ENCODE assay signal across 18 mouse cellular contexts in the genomic region with DNA sequence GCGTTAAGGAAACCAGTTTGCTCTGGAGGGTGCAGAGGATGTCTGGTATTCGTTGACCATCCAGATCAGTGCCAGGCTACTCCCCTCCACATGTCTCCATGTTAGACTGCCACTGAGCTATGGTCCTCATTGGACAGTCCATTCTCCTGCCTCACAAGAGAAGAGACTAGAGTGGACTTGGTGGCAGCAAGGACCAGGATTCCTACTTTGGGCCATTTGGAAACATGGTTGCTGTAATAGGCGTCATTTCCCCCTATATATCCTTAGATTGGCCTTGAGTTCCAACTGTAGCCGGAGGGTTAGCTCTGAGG.
DNase-seq lines count a peak whose midpoint lies in the region; ATAC-seq and TF ChIP-seq lines count a peak whose summit lies in the region.
"Had no signal": no experiment of that assay in that cellular context is flagged by ENCODE, and none has a peak within 500 bp of the region (broad histone marks: within the 10 kb centered on the region; RNA-seq: fewer than 3 reads in every experiment).

No protein-coding gene starts in this region.

- H3K4me2 ChIP-seq in heart, embryonic 15.5 days = no peak overlapping the region
- no peak overlapping the region for H3K4me2 ChIP-seq in embryonic facial prominence, embryonic 14.5 days (ENCODE audit: low read depth, low read length)
- H3K4me2 ChIP-seq in limb, embryonic 14.5 days (replicated peaks; ENCODE audit: low read depth, low read length, severe bottlenecking) = 0 out of 2 replicates have a peak overlapping the region, but pooled peaks have one; percentile 1
- H3K4me2 ChIP-seq: forebrain, embryonic 13.5 days; hindbrain, embryonic 15.5 days; midbrain, embryonic 15.5 days had no signal

- no peaks in the 10 kb centered on the region for H3K27me3 ChIP-seq in heart, embryonic 15.5 days
- H3K27me3 ChIP-seq in embryonic facial prominence, embryonic 10.5 days (replicated peaks; ENCODE audit: low read depth, poor library complexity, severe bottlenecking) = peaks cover 58% of the 10 kb centered on the region
- no peaks in the 10 kb centered on the region for H3K27me3 ChIP-seq in embryonic facial prominence, embryonic 14.5 days (replicated peaks; ENCODE audit: control insufficient read depth, insufficient read depth, low read length)
- no peaks in the 10 kb centered on the region for H3K27me3 ChIP-seq in limb, embryonic 14.5 days (ENCODE audit: control insufficient read depth, insufficient read depth, low read length)
- H3K27me3 ChIP-seq: Patski had no signal

- H3K36me3 ChIP-seq in heart, embryonic 15.5 days = no peaks in the 10 kb centered on the region
- H3K36me3 ChIP-seq in embryonic facial prominence, embryonic 10.5 days (replicated peaks) = no peaks in the 10 kb centered on the region
- no peaks in the 10 kb centered on the region for H3K36me3 ChIP-seq in embryonic facial prominence, embryonic 14.5 days (ENCODE audit: control insufficient read depth, insufficient read depth, low read length)
- H3K36me3 ChIP-seq in limb, embryonic 14.5 days (ENCODE audit: control insufficient read depth, insufficient read depth, low read length) = no peaks in the 10 kb centered on the region
- H3K36me3 ChIP-seq: hindbrain, embryonic 15.5 days; midbrain, embryonic 15.5 days had no signal

- H3K4me3 ChIP-seq in heart, embryonic 15.5 days = no peak overlapping the region
- H3K4me3 ChIP-seq in embryonic facial prominence, embryonic 10.5 days = no peak overlapping the region
- H3K4me3 ChIP-seq in embryonic facial prominence, embryonic 14.5 days (ENCODE audit: low read depth, low read length) = no peak overlapping the region
- H3K4me3 ChIP-seq in limb, embryonic 14.5 days (replicated peaks; ENCODE audit: low read length) = no peak overlapping the region
- H3K4me3 ChIP-seq: forebrain, embryonic 13.5 days; hindbrain, embryonic 15.5 days; left cerebral cortex, adult 2 months; midbrain, embryonic 15.5 days had no signal

- ATAC-seq in heart, embryonic 15.5 days (replicated peaks; ENCODE audit: insufficient number of reproducible peaks, insufficient read depth, low FRiP score, low read depth) = no peak
- no peak for ATAC-seq in embryonic facial prominence, embryonic 14.5 days (ENCODE audit: low read depth)
- ATAC-seq in limb, embryonic 14.5 days (ENCODE audit: low FRiP score, low read depth) = no peak
- no peak for ATAC-seq in erythroid progenitor cell, adult 5-6 weeks (replicated peaks; ENCODE audit: low FRiP score, poor library complexity, severe bottlenecking)
- ATAC-seq: forebrain, embryonic 13.5 days; intestine, embryonic 16.5 days; midbrain, embryonic 15.5 days; Patski had no signal

- no peak for TF ChIP-seq POLR2A in limb, embryonic 14.5 days (IDR thresholded peaks at IDR 0.05; ENCODE audit: borderline replicate concordance, extremely low read depth, insufficient read depth, insufficient read length)

- peaks cover 83% of the 10 kb centered on the region for H3K4me1 ChIP-seq in heart, embryonic 15.5 days (replicated peaks)
- peaks cover 80% of the 10 kb centered on the region for H3K4me1 ChIP-seq in embryonic facial prominence, embryonic 10.5 days
- peaks cover 80% of the 10 kb centered on the region for H3K4me1 ChIP-seq in embryonic facial prominence, embryonic 14.5 days (ENCODE audit: control insufficient read depth, insufficient read depth, low read length)
- peaks cover 80% of the 10 kb centered on the region for H3K4me1 ChIP-seq in limb, embryonic 14.5 days (ENCODE audit: control insufficient read depth, insufficient read depth, low read length)

- WGBS in heart, embryonic 15.5 days = 71% methylated on average over 4 of the region's 4 CpGs
- WGBS in embryonic facial prominence, embryonic 10.5 days = 80% methylated on average over 4 of the region's 4 CpGs
- WGBS in embryonic facial prominence, embryonic 14.5 days = 61% methylated on average over 4 of the region's 4 CpGs
- 26% methylated on average over 4 of the region's 4 CpGs for WGBS in limb, embryonic 14.5 days

- intact Hi-C loops in left cerebral cortex, postnatal 4 days (cut with DNase I) = no loop called here

- no peaks in the 10 kb centered on the region for H3K9me3 ChIP-seq in heart, embryonic 15.5 days (replicated peaks)
- H3K9me3 ChIP-seq in embryonic facial prominence, embryonic 10.5 days = no peaks in the 10 kb centered on the region
- no peaks in the 10 kb centered on the region for H3K9me3 ChIP-seq in embryonic facial prominence, embryonic 14.5 days (ENCODE audit: control insufficient read depth, low read length)
- H3K9me3 ChIP-seq in limb, embryonic 14.5 days (ENCODE audit: control insufficient read depth, low read length) = no peaks in the 10 kb centered on the region
- H3K9me3 ChIP-seq: forebrain, embryonic 13.5 days; hindbrain, embryonic 15.5 days; midbrain, embryonic 15.5 days had no signal

- no peak overlapping the region for H3K9ac ChIP-seq in heart, embryonic 15.5 days
- no peak overlapping the region for H3K9ac ChIP-seq in embryonic facial prominence, embryonic 14.5 days (ENCODE audit: low read depth, low read length)
- no peak overlapping the region for H3K9ac ChIP-seq in limb, embryonic 14.5 days (ENCODE audit: low read depth, low read length, severe bottlenecking)
- H3K9ac ChIP-seq: forebrain, embryonic 13.5 days; hindbrain, embryonic 15.5 days; midbrain, embryonic 15.5 days had no signal

- DNase-seq in heart, adult 9 months (ENCODE audit: low spot score in 2 of 2) = no peak
- DNase-seq in embryonic facial prominence, embryonic 10.5 days (ENCODE audit: low spot score) = peak; percentile 9
- no peak for DNase-seq in embryonic facial prominence, embryonic 14.5 days (ENCODE audit: low spot score)
- no peak for DNase-seq in limb, embryonic 14.5 days (ENCODE audit: low spot score)
- no peak for DNase-seq in left cerebral cortex, postnatal 4 days
- DNase-seq: layer of hippocampus, adult 9-11 months; liver; right cerebral cortex, postnatal 14 days; spleen, adult 18-20 months; thymus, postnatal 25 days had no signal

- peak overlapping the region; percentile 41 for H3K27ac ChIP-seq in heart, embryonic 15.5 days
- peak overlapping the region; percentile 59; the same call in 1 of the 2 replicates for H3K27ac ChIP-seq in embryonic facial prominence, embryonic 10.5 days (replicated peaks)
- peak overlapping the region; percentile 79 for H3K27ac ChIP-seq in embryonic facial prominence, embryonic 14.5 days (replicated peaks; ENCODE audit: low read depth, low read length)
- H3K27ac ChIP-seq in limb, embryonic 14.5 days (replicated peaks; ENCODE audit: low read depth, low read length) = peak overlapping the region; percentile 89
- H3K27ac ChIP-seq: forebrain, embryonic 13.5 days; hindbrain, embryonic 15.5 days; left cerebral cortex, adult 2 months; midbrain, embryonic 15.5 days had no signal
